Comparison of ENCODE assay signal across 23 mouse cellular contexts in the genomic region with DNA sequence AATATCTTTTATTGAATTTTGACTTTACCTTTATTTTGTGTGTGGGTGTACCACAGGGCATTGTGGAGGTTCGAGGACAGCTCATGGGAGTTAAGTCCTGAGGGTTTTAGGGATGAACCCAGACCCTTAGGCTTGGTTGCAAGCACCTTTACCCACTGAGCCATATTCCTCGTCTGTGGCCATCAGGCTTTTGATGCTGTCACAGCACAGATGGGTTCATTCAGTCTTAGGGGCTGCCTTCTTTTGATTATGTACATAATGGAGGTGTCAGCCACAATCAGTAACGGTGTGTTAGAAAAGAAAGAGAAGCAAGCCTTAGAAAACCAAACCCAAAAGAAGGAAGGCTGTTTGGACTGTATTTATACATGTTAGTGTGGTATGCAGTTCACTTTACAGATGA. TPM values are rescaled to one million over a fixed set of nuclear protein-coding genes. Genes with fewer than 3 reads are reported as not detected.
A peak's percentile ranks its signal among the peaks of the same experiment; 100 is the strongest.
DNase-seq lines count a peak whose midpoint lies in the region; ATAC-seq and TF ChIP-seq lines count a peak whose summit lies in the region.
"Had no signal": no experiment of that assay in that cellular context is flagged by ENCODE, and none has a peak within 500 bp of the region (broad histone marks: within the 10 kb centered on the region; RNA-seq: fewer than 3 reads in every experiment).

No protein-coding gene starts in this region.

- H3K4me2 ChIP-seq in midbrain, embryonic 12.5 days (replicated peaks): no peak overlapping the region
- H3K4me2 ChIP-seq in midbrain, embryonic 15.5 days: no peak overlapping the region
- H3K4me2 ChIP-seq: forebrain, embryonic 13.5 days; heart, embryonic 12.5 days; heart, embryonic 15.5 days; hindbrain, embryonic 14.5 days had no signal

- TF ChIP-seq CTCF in brain, embryonic 14.5 days (IDR thresholded peaks at IDR 0.05; ENCODE audit: borderline replicate concordance, extremely low read depth, insufficient read depth, insufficient read length): no peak

- no peaks in the 10 kb centered on the region for H3K36me3 ChIP-seq in midbrain, embryonic 12.5 days
- H3K36me3 ChIP-seq in midbrain, embryonic 15.5 days (replicated peaks): no peaks in the 10 kb centered on the region
- H3K36me3 ChIP-seq: forebrain, embryonic 10.5 days; heart, embryonic 12.5 days; heart, embryonic 15.5 days had no signal

- 34% methylated on average over 3 of the region's 3 CpGs for WGBS in midbrain, embryonic 12.5 days
- 25% methylated on average over 3 of the region's 3 CpGs for WGBS in midbrain, embryonic 15.5 days

- TF ChIP-seq POLR2A in brain, embryonic 14.5 days (IDR thresholded peaks at IDR 0.05; ENCODE audit: borderline replicate concordance, extremely low read depth, insufficient read depth, insufficient read length, poor library complexity, severe bottlenecking): no peak

- H3K9me3 ChIP-seq in midbrain, embryonic 12.5 days: no peaks in the 10 kb centered on the region
- no peaks in the 10 kb centered on the region for H3K9me3 ChIP-seq in midbrain, embryonic 15.5 days
- H3K9me3 ChIP-seq: forebrain, embryonic 10.5 days; forebrain, embryonic 13.5 days; heart, embryonic 12.5 days; heart, embryonic 15.5 days had no signal

- H3K4me1 ChIP-seq in midbrain, embryonic 12.5 days: peaks cover 15% of the 10 kb centered on the region
- 0 out of 2 replicates have a peak, but pooled peaks cover 4% of the 10 kb centered on the region for H3K4me1 ChIP-seq in midbrain, embryonic 15.5 days
- peaks cover 29% of the 10 kb centered on the region for H3K4me1 ChIP-seq in brown adipose tissue, adult 24 weeks (ENCODE audit: control insufficient read depth, insufficient read depth, insufficient read length, low read length)

- intact Hi-C loops in heart, postnatal 14 days (cut with DNase I): no loop called here

- peak; percentile 59; the same call in 1 of the 2 replicates for ATAC-seq in midbrain, embryonic 12.5 days (ENCODE audit: low FRiP score, low read depth)
- ATAC-seq in midbrain, embryonic 15.5 days (replicated peaks): no peak
- ATAC-seq: CD4-positive, CD25-positive, alpha-beta regulatory T cell, adult 4 months; forebrain, embryonic 13.5 days; hindbrain, postnatal 0 days; inflammation-experienced regulatory T-cells, adult 6 months had no signal

- H3K9ac ChIP-seq in midbrain, embryonic 12.5 days (replicated peaks): no peak overlapping the region
- H3K9ac ChIP-seq in midbrain, embryonic 15.5 days: no peak overlapping the region
- H3K9ac ChIP-seq: forebrain, embryonic 13.5 days; heart, embryonic 12.5 days; heart, embryonic 15.5 days; hindbrain, embryonic 14.5 days had no signal

- no peaks in the 10 kb centered on the region for H3K27me3 ChIP-seq in midbrain, embryonic 12.5 days
- no peaks in the 10 kb centered on the region for H3K27me3 ChIP-seq in midbrain, embryonic 15.5 days (replicated peaks)
- H3K27me3 ChIP-seq: forebrain, embryonic 13.5 days; heart, embryonic 12.5 days; heart, embryonic 15.5 days had no signal

- DNase-seq in heart, adult 11 months: peak; percentile 6
- no peak for DNase-seq in heart, postnatal 14 days
- DNase-seq in brain, embryonic 14.5 days (ENCODE audit: low read depth): peak; percentile 44
- DNase-seq: adrenal gland, adult 2 months; adrenal gland, postnatal 14 days; cerebellum, adult 18-20 months; cerebellum, adult 9-10 months; cerebellum, postnatal 14 days; gastrocnemius, postnatal 14 days; heart, adult 18-20 months; heart, postnatal 10 days; heart, postnatal 4 days had no signal

- H3K27ac ChIP-seq in midbrain, embryonic 12.5 days (replicated peaks): no peak overlapping the region
- H3K27ac ChIP-seq in midbrain, embryonic 15.5 days: no peak overlapping the region
- H3K27ac ChIP-seq in brown adipose tissue, adult 24 weeks (replicated peaks; ENCODE audit: low read depth, low read length): peak overlapping the region; percentile 50
- H3K27ac ChIP-seq: forebrain, embryonic 10.5 days; forebrain, embryonic 13.5 days; heart, embryonic 15.5 days; hindbrain, embryonic 14.5 days; hindbrain, postnatal 0 days had no signal

- no peak overlapping the region for H3K4me3 ChIP-seq in midbrain, embryonic 12.5 days
- H3K4me3 ChIP-seq in midbrain, embryonic 15.5 days: no peak overlapping the region
- H3K4me3 ChIP-seq in brown adipose tissue, adult 24 weeks (ENCODE audit: insufficient read depth, low read depth, low read length): no peak overlapping the region
- H3K4me3 ChIP-seq: forebrain, embryonic 10.5 days; forebrain, embryonic 13.5 days; heart, embryonic 12.5 days; heart, embryonic 15.5 days had no signal

RNA-seq across cellular contexts. Expression of gene Epb41l2, which starts 9.3 kb away (rescaled TPM):
- 10 to 100 TPM; 66.4 to 68.5 TPM for total RNA-seq in heart, postnatal 14 days (2021)
- polyA plus RNA-seq in midbrain, embryonic 12.5 days (2016; fragmentation: Nextera tagmentation; extraction: Ambion mirVana): 37.7 and 40.5 TPM in 2 replicates
- polyA plus RNA-seq in midbrain, embryonic 15.5 days (2015; fragmentation: Nextera tagmentation; extraction: Ambion mirVana): 25.4 and 27.7 TPM in 2 replicates
- 36.2 and 63.4 TPM in 2 replicates for polyA plus RNA-seq in brain, embryonic 14.5 days (2012; rRNA removed)
- polyA plus RNA-seq in brown adipose tissue, adult 24 weeks (2012; ENCODE audit: insufficient read depth, insufficient read length, missing spikeins): 148 and 170 TPM in 2 replicates

Comparison
In these comparisons a context has a peak if more than half of its experiments do, and no peak if none do; other contexts are left out.
1. DNase-seq: peak in heart, adult 11 months (single experiment) and brain, embryonic 14.5 days (single experiment); none in heart, postnatal 14 days (0 of 2).